Mouse (Mus musculus): ENCODE results near the gene Aebp2.

DNA sequence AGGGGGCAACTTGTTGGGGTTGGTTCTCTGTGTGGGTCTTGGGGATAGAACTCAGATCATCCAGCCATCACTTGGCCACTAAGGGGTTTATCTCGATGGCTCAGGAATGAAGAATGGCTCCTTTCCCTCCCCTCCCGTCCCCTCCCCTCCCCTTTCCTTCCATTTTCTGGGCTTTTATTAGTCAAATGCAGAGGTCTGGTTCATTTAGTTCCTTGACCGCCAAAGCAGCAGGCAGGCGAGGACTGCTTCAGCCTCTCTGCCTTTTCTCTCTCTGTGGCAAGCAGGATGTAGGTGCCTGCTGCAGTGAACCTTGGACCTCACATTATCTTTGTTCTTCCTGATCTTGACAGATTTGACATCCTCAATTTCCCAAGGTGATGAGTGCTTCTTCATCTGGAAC is 54.6 kb downstream of the Aebp2 start:
- no peak for TF ChIP-seq CTCF (IDR thresholded peaks at IDR 0.05; ENCODE audit: borderline replicate concordance, insufficient read depth, low read depth, low read length)
- no peak for TF ChIP-seq POLR2A (IDR thresholded peaks at IDR 0.05; ENCODE audit: borderline replicate concordance, insufficient read depth, low read length)
